Mouse (Mus musculus): ENCODE measurements around the gene Tbx1. TPM values are rescaled to one million over a fixed set of nuclear protein-coding genes. Genes with fewer than 3 reads are reported as not detected.

Gene Tbx1
- total RNA-seq, 1 experiment: 0.27 TPM

DNA sequence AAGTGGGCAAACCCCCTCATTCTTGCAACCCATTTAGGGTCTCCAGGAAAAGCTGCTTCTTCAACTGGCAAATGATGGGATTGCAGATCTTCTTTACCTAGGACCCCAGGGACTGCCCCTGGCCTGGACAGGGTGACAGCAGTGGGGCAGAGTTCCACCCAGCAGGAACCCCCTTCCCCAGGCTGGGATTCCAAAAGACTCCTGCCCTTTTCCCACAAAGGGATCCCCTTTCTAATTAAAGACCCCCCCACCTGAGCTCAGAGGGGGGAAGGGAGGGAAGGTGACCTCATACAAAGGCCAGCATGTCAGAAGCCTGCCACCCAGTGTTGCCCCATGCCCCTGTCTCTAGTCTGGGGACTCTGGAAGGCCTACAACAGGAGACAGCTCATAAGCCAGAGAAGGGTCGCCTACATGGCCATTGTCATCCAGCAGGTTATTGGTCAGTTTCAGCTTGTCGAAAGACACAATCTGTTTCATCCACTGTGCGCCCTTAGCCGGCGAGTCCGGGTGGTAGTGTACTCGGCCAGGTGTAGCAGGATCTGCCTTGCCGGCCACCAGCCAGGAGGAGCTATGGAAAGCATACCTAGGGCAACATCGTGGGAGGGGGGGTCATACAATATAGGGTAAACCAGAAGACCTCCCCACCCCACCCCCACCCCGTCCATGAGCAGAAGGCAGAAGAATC, 6.7 kb downstream of the Tbx1 start:
- TF ChIP-seq HCFC1 (IDR thresholded peaks at IDR 0.05; ENCODE audit: borderline replicate concordance, insufficient read depth, low read length) (no peak), ZC3H11A (IDR thresholded peaks at IDR 0.05; ENCODE audit: borderline replicate concordance, low read depth, low read length) (no peak), MAFK (IDR thresholded peaks at IDR 0.05; ENCODE audit: insufficient read depth, low read depth, low read length) (no peak), CHD2 (IDR thresholded peaks at IDR 0.05; ENCODE audit: low read depth, low read length) (no peak), ZNF384 (IDR thresholded peaks at IDR 0.05; ENCODE audit: low read depth, low read length) (no peak)
- Histone ChIP-seq H3K9me3 (ENCODE audit: control insufficient read depth, insufficient read depth, low read depth, low read length) (no peaks in the 10 kb centered on the region), H3K4me3 (ENCODE audit: insufficient read depth in 1 of 2, low read depth in 1 of 2, low read length in 2 of 2, poor library complexity in 1 of 2, severe bottlenecking in 1 of 2) (no peak overlapping the region), H3K27ac (ENCODE audit: insufficient read depth, low read depth, low read length, poor library complexity, severe bottlenecking) (no peak overlapping the region), H3K9ac (ENCODE audit: insufficient read depth, low read depth, low read length, poor library complexity, severe bottlenecking) (no peak overlapping the region), H3K36me3 (ENCODE audit: control insufficient read depth, insufficient read depth, low read length, poor library complexity, severe bottlenecking) (no peaks in the 10 kb centered on the region), H3K4me1 (ENCODE audit: control insufficient read depth in 2 of 2, insufficient read depth in 2 of 2, low read length in 2 of 2, poor library complexity in 1 of 2) (peaks cover 0 to 4% of the 10 kb centered on the region in 2 experiments; a peak in 1 of 4 replicates)
- no peak for DNase-seq (ENCODE audit: low read depth, low spot score)
- in situ Hi-C loops (cut with MboI; ENCODE audit: low sequenced_read_pairs in 2 of 2, unreplicated experiment in 2 of 2): loop anchor here (5.0 to 10.0 kb wide), 2 partner anchors 38 to 779 kb away; partner anchors contain the start of gene Gp1bb (in 1 of the 2)

DNA sequence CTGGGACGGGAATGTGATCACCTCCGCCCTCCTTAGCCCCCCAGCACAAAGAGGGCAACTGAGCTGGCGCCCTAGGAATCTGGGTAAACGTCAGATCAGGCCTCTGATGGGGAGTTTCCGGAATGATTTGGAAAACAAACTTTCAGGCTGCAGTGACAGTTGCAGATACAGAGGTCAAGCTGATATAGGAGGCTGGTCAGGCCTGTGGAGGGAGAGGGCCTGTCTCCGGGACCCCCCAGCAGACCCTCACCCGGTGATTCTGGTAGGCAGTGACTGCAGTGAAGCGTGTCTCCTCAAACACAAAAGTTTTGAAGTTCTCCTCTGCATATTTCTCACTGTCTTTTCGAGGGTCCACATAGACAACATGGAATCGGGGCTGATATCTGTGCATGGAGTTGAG, 7.3 kb downstream of the Tbx1 start:
- no peaks in the 10 kb centered on the region for H3K4me1 ChIP-seq (ENCODE audit: control insufficient read depth in 2 of 2, insufficient read depth in 2 of 2, low read length in 2 of 2, poor library complexity in 1 of 2)
- no peaks in the 10 kb centered on the region for H3K36me3 ChIP-seq (ENCODE audit: control insufficient read depth, insufficient read depth, low read length, poor library complexity, severe bottlenecking)
- H3K27ac ChIP-seq (ENCODE audit: insufficient read depth, low read depth, low read length, poor library complexity, severe bottlenecking): no peak overlapping the region
- in situ Hi-C loops (cut with MboI; ENCODE audit: low sequenced_read_pairs in 2 of 2, unreplicated experiment in 2 of 2): loop anchor here (5.0 to 10.0 kb wide), 2 partner anchors 39 to 778 kb away; partner anchors contain the start of gene Gp1bb (in 1 of the 2)
- H3K9ac ChIP-seq (ENCODE audit: insufficient read depth, low read depth, low read length, poor library complexity, severe bottlenecking): no peak overlapping the region
- no peak for DNase-seq (ENCODE audit: low read depth, low spot score)
- TF ChIP-seq CHD2 (IDR thresholded peaks at IDR 0.05; ENCODE audit: low read depth, low read length): no peak
- TF ChIP-seq MAFK (IDR thresholded peaks at IDR 0.05; ENCODE audit: insufficient read depth, low read depth, low read length): no peak
- no peak for TF ChIP-seq HCFC1 (IDR thresholded peaks at IDR 0.05; ENCODE audit: borderline replicate concordance, insufficient read depth, low read length)
- no peak for TF ChIP-seq ZNF384 (IDR thresholded peaks at IDR 0.05; ENCODE audit: low read depth, low read length)
- TF ChIP-seq ZC3H11A (IDR thresholded peaks at IDR 0.05; ENCODE audit: borderline replicate concordance, low read depth, low read length): no peak
- no peaks in the 10 kb centered on the region for H3K9me3 ChIP-seq (ENCODE audit: control insufficient read depth, insufficient read depth, low read depth, low read length)
- H3K4me3 ChIP-seq (ENCODE audit: insufficient read depth in 1 of 2, low read depth in 1 of 2, low read length in 2 of 2, poor library complexity in 1 of 2, severe bottlenecking in 1 of 2): peak overlapping the region in 1 of 2 experiments; percentile 65; a peak in 1 of 4 replicates

DNA sequence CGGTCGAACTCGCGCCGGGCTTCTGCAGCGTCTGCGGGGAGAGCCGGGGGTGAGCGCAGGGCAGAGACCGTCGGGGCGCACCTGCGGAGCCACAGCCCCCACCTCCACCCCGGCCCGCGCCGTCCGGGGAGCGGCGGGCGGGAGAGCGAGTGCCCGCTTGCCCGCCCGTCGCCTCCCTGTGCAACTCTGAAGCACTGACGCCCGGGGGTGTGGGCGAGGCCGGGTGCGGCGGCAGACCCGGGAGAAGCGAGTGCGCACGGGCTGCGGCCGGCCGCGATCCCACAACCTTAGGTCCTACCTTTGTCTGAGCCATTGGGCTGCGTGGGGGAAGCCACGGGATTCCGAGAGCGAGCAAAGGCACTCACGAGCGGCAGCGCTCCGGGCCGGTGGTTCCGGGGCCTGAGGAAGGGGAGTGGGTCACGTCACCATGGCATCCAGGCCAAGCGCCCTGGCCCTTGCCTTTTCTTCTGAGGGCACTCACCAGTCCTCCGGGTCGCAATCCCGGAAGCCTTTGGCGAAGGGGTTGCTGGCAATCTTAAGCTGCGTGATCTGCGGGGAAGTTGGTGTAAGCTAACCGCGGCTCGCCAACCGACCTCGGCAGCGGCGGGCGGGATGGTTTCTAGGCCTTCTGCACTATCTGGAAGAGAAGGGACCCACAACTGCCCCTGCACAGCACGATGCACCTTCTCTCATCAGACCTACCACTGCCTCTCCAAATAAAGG, 7.9 kb downstream of the Tbx1 start:
- TF ChIP-seq CHD2 (IDR thresholded peaks at IDR 0.05; ENCODE audit: low read depth, low read length) (no peak), ZNF384 (IDR thresholded peaks at IDR 0.05; ENCODE audit: low read depth, low read length) (no peak), ZC3H11A (IDR thresholded peaks at IDR 0.05; ENCODE audit: borderline replicate concordance, low read depth, low read length) (no peak), MAFK (IDR thresholded peaks at IDR 0.05; ENCODE audit: insufficient read depth, low read depth, low read length) (no peak), HCFC1 (IDR thresholded peaks at IDR 0.05; ENCODE audit: borderline replicate concordance, insufficient read depth, low read length) (no peak)
- no peak overlapping the region for H3K27ac ChIP-seq (ENCODE audit: insufficient read depth, low read depth, low read length, poor library complexity, severe bottlenecking)
- H3K9ac ChIP-seq (ENCODE audit: insufficient read depth, low read depth, low read length, poor library complexity, severe bottlenecking): peak overlapping the region; percentile 23
- DNase-seq (ENCODE audit: low read depth, low spot score): no peak
- no peaks in the 10 kb centered on the region for H3K36me3 ChIP-seq (ENCODE audit: control insufficient read depth, insufficient read depth, low read length, poor library complexity, severe bottlenecking)
- in situ Hi-C loops (cut with MboI; ENCODE audit: low sequenced_read_pairs in 2 of 2, unreplicated experiment in 2 of 2): loop anchor here (5.0 to 10.0 kb wide), 2 partner anchors 40 to 778 kb away; partner anchors contain the start of gene Gp1bb (in 1 of the 2)
- peak overlapping the region; percentile 47 to 65; a peak in 3 of 4 replicates for H3K4me3 ChIP-seq (ENCODE audit: insufficient read depth in 1 of 2, low read depth in 1 of 2, low read length in 2 of 2, poor library complexity in 1 of 2, severe bottlenecking in 1 of 2)
- no peaks in the 10 kb centered on the region for H3K4me1 ChIP-seq (ENCODE audit: control insufficient read depth in 2 of 2, insufficient read depth in 2 of 2, low read length in 2 of 2, poor library complexity in 1 of 2)
- no peaks in the 10 kb centered on the region for H3K9me3 ChIP-seq (ENCODE audit: control insufficient read depth, insufficient read depth, low read depth, low read length)

DNA sequence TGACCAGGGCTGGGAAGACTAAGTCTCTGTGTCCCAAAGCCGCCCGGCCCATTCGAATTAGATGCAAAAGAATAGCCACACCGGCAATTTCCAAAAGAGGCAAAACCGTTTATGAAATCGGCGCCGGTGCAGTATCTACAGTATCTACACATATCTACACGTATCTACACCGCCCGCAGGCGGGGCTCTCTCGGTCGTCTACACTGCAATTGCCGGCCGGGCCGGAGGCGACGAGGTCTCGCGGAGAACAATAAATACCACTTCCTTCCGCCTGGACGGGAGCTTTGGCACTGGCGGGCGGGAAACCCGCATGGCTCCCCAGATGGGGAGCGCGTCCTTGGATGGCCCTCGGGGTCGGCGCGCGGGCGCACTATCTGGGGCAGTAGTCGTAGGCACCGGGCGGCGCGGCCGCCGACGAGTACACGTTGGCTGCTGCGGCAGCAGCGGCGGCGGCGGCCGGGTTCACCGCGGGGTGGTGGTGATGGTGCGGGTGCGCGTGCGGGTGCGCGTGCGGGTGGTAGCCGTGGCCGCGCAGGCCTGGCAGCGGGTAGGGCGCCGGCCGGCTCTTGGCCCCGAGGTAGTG, 8.8 kb downstream of the Tbx1 start:
- Histone ChIP-seq H3K36me3 (ENCODE audit: control insufficient read depth, insufficient read depth, low read length, poor library complexity, severe bottlenecking) (no peaks in the 10 kb centered on the region), H3K9ac (ENCODE audit: insufficient read depth, low read depth, low read length, poor library complexity, severe bottlenecking) (peak overlapping the region; percentile 23), H3K4me3 (ENCODE audit: insufficient read depth in 1 of 2, low read depth in 1 of 2, low read length in 2 of 2, poor library complexity in 1 of 2, severe bottlenecking in 1 of 2) (peak overlapping the region; percentile 47 to 65), H3K4me1 (ENCODE audit: control insufficient read depth in 2 of 2, insufficient read depth in 2 of 2, low read length in 2 of 2, poor library complexity in 1 of 2) (no peaks in the 10 kb centered on the region), H3K27ac (ENCODE audit: insufficient read depth, low read depth, low read length, poor library complexity, severe bottlenecking) (no peak overlapping the region), H3K9me3 (ENCODE audit: control insufficient read depth, insufficient read depth, low read depth, low read length) (no peaks in the 10 kb centered on the region)
- no peak for TF ChIP-seq ZC3H11A (IDR thresholded peaks at IDR 0.05; ENCODE audit: borderline replicate concordance, low read depth, low read length)
- no peak for TF ChIP-seq MAFK (IDR thresholded peaks at IDR 0.05; ENCODE audit: insufficient read depth, low read depth, low read length)
- no peak for TF ChIP-seq ZNF384 (IDR thresholded peaks at IDR 0.05; ENCODE audit: low read depth, low read length)
- TF ChIP-seq HCFC1 (IDR thresholded peaks at IDR 0.05; ENCODE audit: borderline replicate concordance, insufficient read depth, low read length): no peak
- TF ChIP-seq CHD2 (IDR thresholded peaks at IDR 0.05; ENCODE audit: low read depth, low read length): no peak
- no peak for DNase-seq (ENCODE audit: low read depth, low spot score)
- in situ Hi-C loops (cut with MboI; ENCODE audit: low sequenced_read_pairs in 2 of 2, unreplicated experiment in 2 of 2): loop anchor here (5.0 to 10.0 kb wide), 2 partner anchors 41 to 777 kb away; partner anchors contain the start of gene Gp1bb (in 1 of the 2)
